Mouse (Mus musculus): ENCODE results near the gene Wdr90. TPM values are rescaled to one million over a fixed set of nuclear protein-coding genes. Genes with fewer than 3 reads are reported as not detected.

The Wdr90 gene
- total RNA-seq, 1 experiment, result 24.7 TPM

DNA sequence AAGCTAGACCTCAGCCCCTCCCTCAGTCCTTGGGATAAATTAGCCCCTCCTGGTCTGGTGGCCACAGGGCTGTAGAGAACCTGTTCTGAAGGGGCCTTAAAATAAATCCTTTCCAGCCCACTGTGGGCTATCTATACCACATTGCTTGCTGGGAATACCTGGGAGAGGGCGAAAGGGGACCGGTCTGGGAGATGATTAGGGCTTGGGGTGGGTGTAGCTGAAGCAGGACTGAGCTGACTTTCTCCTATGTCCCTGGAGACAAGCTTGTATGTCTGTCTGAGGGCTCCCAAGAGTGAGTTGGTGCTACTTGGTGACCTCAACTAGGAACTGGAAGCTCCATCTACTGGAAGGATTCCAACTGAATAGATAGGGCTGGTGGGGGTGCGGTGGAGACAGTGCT lies 15.7 kb upstream of the Wdr90 start:
- in situ Hi-C loops (cut with MboI; ENCODE audit: low sequenced_read_pairs in 2 of 2, unreplicated experiment in 2 of 2), result no loop called here
- DNase-seq (ENCODE audit: low read depth, low spot score), result no peak
- Histone ChIP-seq H3K4me3 (ENCODE audit: insufficient read depth in 1 of 2, low read depth in 1 of 2, low read length in 2 of 2, poor library complexity in 1 of 2, severe bottlenecking in 1 of 2) (no peak overlapping the region), H3K27ac (ENCODE audit: insufficient read depth, low read depth, low read length, poor library complexity, severe bottlenecking) (no peak overlapping the region), H3K36me3 (ENCODE audit: control insufficient read depth, insufficient read depth, low read length, poor library complexity, severe bottlenecking) (peaks cover 16% of the 10 kb centered on the region), H3K9ac (ENCODE audit: insufficient read depth, low read depth, low read length, poor library complexity, severe bottlenecking) (no peak overlapping the region), H3K9me3 (ENCODE audit: control insufficient read depth, insufficient read depth, low read depth, low read length) (no peaks in the 10 kb centered on the region), H3K4me1 (ENCODE audit: control insufficient read depth in 2 of 2, insufficient read depth in 2 of 2, low read length in 2 of 2, poor library complexity in 1 of 2) (peaks cover 5 to 35% of the 10 kb centered on the region in 2 experiments; a peak in 3 of 4 replicates)
- no peak for TF ChIP-seq ZNF384 (IDR thresholded peaks at IDR 0.05; ENCODE audit: low read depth, low read length)
- TF ChIP-seq CHD2 (IDR thresholded peaks at IDR 0.05; ENCODE audit: low read depth, low read length), result no peak
- no peak for TF ChIP-seq HCFC1 (IDR thresholded peaks at IDR 0.05; ENCODE audit: borderline replicate concordance, insufficient read depth, low read length)
- TF ChIP-seq ZC3H11A (IDR thresholded peaks at IDR 0.05; ENCODE audit: borderline replicate concordance, low read depth, low read length), result no peak
- no peak for TF ChIP-seq MAFK (IDR thresholded peaks at IDR 0.05; ENCODE audit: insufficient read depth, low read depth, low read length)

DNA sequence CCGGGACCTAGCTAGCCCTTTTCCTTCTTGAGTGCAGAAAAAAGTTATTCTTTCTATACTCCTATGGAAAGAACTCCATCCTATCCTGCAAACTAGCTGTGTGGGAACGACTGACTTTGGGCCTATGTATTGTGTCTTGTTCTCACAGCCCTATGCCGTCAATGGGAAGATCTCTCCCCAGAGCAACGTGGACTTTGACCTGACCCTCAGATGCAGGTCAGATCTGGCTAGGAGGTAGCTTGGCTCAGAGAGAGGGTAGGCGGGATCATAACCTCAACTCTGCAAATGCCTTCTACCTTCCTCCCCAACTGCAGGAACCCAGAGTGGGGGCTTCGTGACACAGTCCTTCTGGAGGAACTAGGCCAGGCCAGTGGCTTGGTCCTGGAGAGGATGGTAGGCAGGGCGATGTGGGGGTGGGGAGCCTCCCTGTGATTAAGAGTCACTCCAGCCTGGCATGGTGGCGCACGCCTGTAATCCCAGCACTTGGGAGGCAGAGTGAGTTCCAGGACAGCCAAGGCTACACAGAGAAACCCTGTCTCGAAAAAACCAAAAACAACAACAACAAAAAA lies 15.1 kb upstream of the Wdr90 start:
- TF ChIP-seq HCFC1 (IDR thresholded peaks at IDR 0.05; ENCODE audit: borderline replicate concordance, insufficient read depth, low read length), result no peak
- TF ChIP-seq ZNF384 (IDR thresholded peaks at IDR 0.05; ENCODE audit: low read depth, low read length), result no peak
- no peak for TF ChIP-seq MAFK (IDR thresholded peaks at IDR 0.05; ENCODE audit: insufficient read depth, low read depth, low read length)
- no peak for TF ChIP-seq ZC3H11A (IDR thresholded peaks at IDR 0.05; ENCODE audit: borderline replicate concordance, low read depth, low read length)
- no peak for TF ChIP-seq CHD2 (IDR thresholded peaks at IDR 0.05; ENCODE audit: low read depth, low read length)
- Histone ChIP-seq H3K9me3 (ENCODE audit: control insufficient read depth, insufficient read depth, low read depth, low read length) (no peaks in the 10 kb centered on the region), H3K4me3 (ENCODE audit: insufficient read depth in 1 of 2, low read depth in 1 of 2, low read length in 2 of 2, poor library complexity in 1 of 2, severe bottlenecking in 1 of 2) (peak overlapping the region in 1 of 2 experiments; percentile 82; a peak in 1 of 4 replicates), H3K4me1 (ENCODE audit: control insufficient read depth in 2 of 2, insufficient read depth in 2 of 2, low read length in 2 of 2, poor library complexity in 1 of 2) (peaks cover 0 to 31% of the 10 kb centered on the region in 2 experiments; a peak in 3 of 4 replicates), H3K9ac (ENCODE audit: insufficient read depth, low read depth, low read length, poor library complexity, severe bottlenecking) (no peak overlapping the region), H3K27ac (ENCODE audit: insufficient read depth, low read depth, low read length, poor library complexity, severe bottlenecking) (no peak overlapping the region), H3K36me3 (ENCODE audit: control insufficient read depth, insufficient read depth, low read length, poor library complexity, severe bottlenecking) (peaks cover 12% of the 10 kb centered on the region)
- in situ Hi-C loops (cut with MboI; ENCODE audit: low sequenced_read_pairs in 2 of 2, unreplicated experiment in 2 of 2), result no loop called here
- no peak for DNase-seq (ENCODE audit: low read depth, low spot score)

DNA sequence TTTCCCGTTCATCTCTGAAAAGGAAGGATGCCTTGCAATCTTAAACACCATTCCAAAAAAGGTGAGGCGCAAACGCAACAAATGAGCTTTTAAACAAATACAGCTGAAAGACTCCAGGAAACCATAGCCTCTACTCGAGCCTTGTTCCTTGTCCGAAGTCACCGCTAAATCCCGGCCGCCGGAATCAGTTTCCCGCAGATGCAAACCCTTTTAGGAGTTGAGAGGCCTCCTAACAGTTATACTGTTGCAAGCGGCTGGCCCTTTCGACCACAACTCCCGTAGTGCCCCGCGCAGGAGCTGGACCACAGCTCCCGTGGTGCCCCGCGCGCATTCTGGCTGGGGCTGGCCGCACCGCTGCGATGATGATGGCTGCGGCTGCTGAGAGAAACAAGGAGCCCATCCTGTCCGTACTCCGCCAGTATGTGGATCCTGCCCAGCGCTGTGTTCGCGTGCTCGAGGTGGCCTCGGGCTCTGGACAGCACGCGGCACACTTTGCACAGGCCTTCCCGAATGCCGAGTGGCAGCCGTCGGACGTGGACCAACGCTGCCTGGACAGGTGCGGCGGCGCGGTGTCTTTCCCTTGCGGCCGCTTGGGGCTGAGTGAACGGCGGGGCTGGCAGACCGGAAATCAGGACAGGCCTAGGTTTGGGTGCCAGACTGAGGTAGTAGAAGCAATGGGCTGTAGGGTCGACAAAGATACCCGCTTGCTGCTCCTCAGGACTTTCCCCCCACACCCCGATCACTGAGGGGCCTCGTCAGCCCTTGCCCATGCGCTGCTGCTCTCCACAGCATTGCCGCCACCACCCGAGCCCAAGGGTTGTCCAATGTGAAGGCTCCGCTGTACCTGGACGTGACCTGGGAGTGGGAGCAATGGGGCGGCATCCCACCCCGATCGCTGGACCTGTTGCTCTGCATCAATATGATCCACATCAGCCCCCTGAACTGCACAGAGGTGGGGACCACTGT lies 14.2 kb upstream of the Wdr90 start:
- Histone ChIP-seq H3K36me3 (ENCODE audit: control insufficient read depth, insufficient read depth, low read length, poor library complexity, severe bottlenecking) (peaks cover 12% of the 10 kb centered on the region), H3K27ac (ENCODE audit: insufficient read depth, low read depth, low read length, poor library complexity, severe bottlenecking) (no peak overlapping the region), H3K9me3 (ENCODE audit: control insufficient read depth, insufficient read depth, low read depth, low read length) (no peaks in the 10 kb centered on the region), H3K4me1 (ENCODE audit: control insufficient read depth in 2 of 2, insufficient read depth in 2 of 2, low read length in 2 of 2, poor library complexity in 1 of 2) (peaks cover 0 to 23% of the 10 kb centered on the region in 2 experiments; a peak in 2 of 4 replicates), H3K4me3 (ENCODE audit: insufficient read depth in 1 of 2, low read depth in 1 of 2, low read length in 2 of 2, poor library complexity in 1 of 2, severe bottlenecking in 1 of 2) (peak overlapping the region; percentile 75 to 82), H3K9ac (ENCODE audit: insufficient read depth, low read depth, low read length, poor library complexity, severe bottlenecking) (peak overlapping the region; percentile 77)
- no peak for DNase-seq (ENCODE audit: low read depth, low spot score)
- in situ Hi-C loops (cut with MboI; ENCODE audit: low sequenced_read_pairs in 2 of 2, unreplicated experiment in 2 of 2), result no loop called here
- TF ChIP-seq HCFC1 (IDR thresholded peaks at IDR 0.05; ENCODE audit: borderline replicate concordance, insufficient read depth, low read length) (peak; percentile 84), CHD2 (IDR thresholded peaks at IDR 0.05; ENCODE audit: low read depth, low read length) (no peak), ZNF384 (IDR thresholded peaks at IDR 0.05; ENCODE audit: low read depth, low read length) (no peak)

DNA sequence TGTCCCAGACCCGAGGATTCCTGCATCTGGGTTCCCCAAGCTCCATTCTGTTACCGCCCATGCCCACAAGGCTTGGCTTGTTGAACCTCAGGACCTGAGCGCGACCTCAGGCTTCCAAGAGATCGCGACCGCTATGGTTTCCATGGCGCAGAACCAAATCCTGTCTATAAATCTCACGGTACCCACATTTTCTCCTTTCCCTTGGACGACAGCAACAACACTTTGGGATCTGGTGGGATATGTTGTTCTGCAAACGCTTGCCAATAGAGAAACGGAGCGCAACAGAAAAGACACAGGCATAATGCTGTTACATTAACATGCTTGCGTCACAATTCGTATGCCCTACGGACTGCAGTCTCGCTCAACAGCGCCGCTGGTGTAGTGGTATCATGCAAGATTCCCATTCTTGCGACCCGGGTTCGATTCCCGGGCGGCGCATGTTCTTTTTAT lies 13.4 kb upstream of the Wdr90 start, which contains the start of gene Mettl26:
Gene Mettl26 (plus strand): TSS at position 354 of the 450 bp plus-strand sequence.
- Histone ChIP-seq H3K4me1 (ENCODE audit: control insufficient read depth in 2 of 2, insufficient read depth in 2 of 2, low read length in 2 of 2, poor library complexity in 1 of 2) (peaks cover 0 to 16% of the 10 kb centered on the region in 2 experiments; a peak in 2 of 4 replicates), H3K27ac (ENCODE audit: insufficient read depth, low read depth, low read length, poor library complexity, severe bottlenecking) (no peak within 1 kb of the TSS), H3K9ac (ENCODE audit: insufficient read depth, low read depth, low read length, poor library complexity, severe bottlenecking) (peak within 1 kb of the TSS; percentile 77), H3K36me3 (ENCODE audit: control insufficient read depth, insufficient read depth, low read length, poor library complexity, severe bottlenecking) (peaks cover 12% of the 10 kb centered on the region), H3K9me3 (ENCODE audit: control insufficient read depth, insufficient read depth, low read depth, low read length) (no peaks in the 10 kb centered on the region), H3K4me3 (ENCODE audit: insufficient read depth in 1 of 2, low read depth in 1 of 2, low read length in 2 of 2, poor library complexity in 1 of 2, severe bottlenecking in 1 of 2) (peak within 1 kb of the TSS; percentile 75 to 82)
- no peak for TF ChIP-seq ZNF384 (IDR thresholded peaks at IDR 0.05; ENCODE audit: low read depth, low read length)
- peak; percentile 84; the same call in 1 of the 2 replicates for TF ChIP-seq MAFK (IDR thresholded peaks at IDR 0.05; ENCODE audit: insufficient read depth, low read depth, low read length)
- TF ChIP-seq ZC3H11A (IDR thresholded peaks at IDR 0.05; ENCODE audit: borderline replicate concordance, low read depth, low read length), result no peak
- peak; percentile 28; the same call in 1 of the 2 replicates for TF ChIP-seq CHD2 (IDR thresholded peaks at IDR 0.05; ENCODE audit: low read depth, low read length)
- TF ChIP-seq HCFC1 (IDR thresholded peaks at IDR 0.05; ENCODE audit: borderline replicate concordance, insufficient read depth, low read length), result no peak
- peak; percentile 79 for DNase-seq (ENCODE audit: low read depth, low spot score)
- in situ Hi-C loops (cut with MboI; ENCODE audit: low sequenced_read_pairs in 2 of 2, unreplicated experiment in 2 of 2), result no loop called here
